Mouse (Mus musculus) heart, postnatal 0 days (tissue): ENCODE data around the gene Erc1.

Experiments
- CTCF ChIP-seq: IDR thresholded peaks from 2 replicates; pipeline ENCODE4 v1.5.1; 2016; ENCODE audit warnings: antibody characterized with exemption, control low read depth, low read depth
- EP300 ChIP-seq: IDR thresholded peaks from 2 replicates; pipeline ENCODE4 v1.6.1; 2016; ENCODE audit warnings: antibody characterized with exemption, low read depth

- no peak for TF ChIP-seq CTCF
- TF ChIP-seq EP300: no peak
Measured at GRCm38 (mm10) chr6:119568339-119568738, 279.6 kb downstream of the Erc1 start.
